ENCODE assay signal across 14 mouse cellular contexts in the genomic region with DNA sequence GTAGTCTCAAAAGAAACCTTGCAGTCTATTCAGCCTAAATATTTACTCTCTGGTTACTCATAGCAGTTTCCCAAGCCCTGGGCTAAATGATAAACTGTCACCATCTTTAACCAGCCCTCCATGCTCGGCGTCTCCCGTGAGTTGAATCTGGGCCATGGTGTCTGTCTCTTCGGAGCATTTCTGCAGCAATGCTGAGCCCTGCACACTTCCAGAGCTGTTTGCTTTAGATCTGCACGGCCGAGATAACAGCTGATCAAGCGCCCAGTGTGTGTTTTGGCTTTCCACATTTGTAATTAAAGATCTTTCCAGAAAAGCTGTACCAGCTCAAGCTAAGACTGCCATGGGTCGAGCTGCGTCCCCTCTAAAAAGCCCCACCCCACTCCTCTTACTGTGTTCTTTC.
"Had no signal": no experiment of that assay in that cellular context is flagged by ENCODE, and none has a peak within 500 bp of the region (broad histone marks: within the 10 kb centered on the region; RNA-seq: fewer than 3 reads in every experiment).

No protein-coding gene starts in this region.

- H3K4me1 ChIP-seq: midbrain, embryonic 10.5 days had no signal

- H3K4me3 ChIP-seq: limb, embryonic 15.5 days; liver, embryonic 12.5 days; midbrain, embryonic 10.5 days had no signal

- H3K4me2 ChIP-seq: limb, embryonic 15.5 days; liver, embryonic 12.5 days had no signal

- ATAC-seq: hindbrain, postnatal 0 days; liver, embryonic 12.5 days; midbrain, embryonic 16.5 days had no signal

- DNase-seq: kidney, adult 11 months; kidney, adult 9 months; kidney, postnatal 36 days; layer of hippocampus, adult 9-11 months; layer of hippocampus, postnatal 36 days; lung, postnatal 36 days; right cerebral cortex, postnatal 14 days; thymus, postnatal 36 days had no signal

- H3K36me3 ChIP-seq: limb, embryonic 15.5 days; liver, embryonic 12.5 days; midbrain, embryonic 10.5 days had no signal

- H3K27ac ChIP-seq: hindbrain, postnatal 0 days; kidney, postnatal 0 days; limb, embryonic 15.5 days; liver, embryonic 12.5 days; midbrain, embryonic 10.5 days had no signal

- H3K9ac ChIP-seq: limb, embryonic 15.5 days; liver, embryonic 12.5 days had no signal

- H3K9me3 ChIP-seq: limb, embryonic 15.5 days; liver, embryonic 12.5 days; midbrain, embryonic 10.5 days had no signal
